Mouse (Mus musculus) stomach, embryonic 16.5 days (tissue): Measurements from ENCODE around the gene Dennd1c. TPM values are rescaled to one million over a fixed set of nuclear protein-coding genes. Genes with fewer than 3 reads are reported as not detected.

Source experiments
- polyA plus RNA-seq: library from polyadenylated mRNA; unstranded; fragments of >200 nt; fragmentation: Nextera tagmentation; extraction: Ambion mirVana; gene quantifications from 2 replicates; pipeline ENCODE4 v1.2.1, GENCODE M21; 2015

Dennd1c gene
- polyA plus RNA-seq, 1 experiment from 2014 or later: 6.6 TPM

Other genes starting within 250 kb of the Dennd1c start
- 5.5 and 6.5 TPM in 2 replicates for gene Rfx2, start 247.5 kb downstream of the Dennd1c start, polyA plus RNA-seq
- gene Acsbg2, start 204.1 kb downstream of the Dennd1c start, polyA plus RNA-seq: not detected in 2 replicates
- 0.45 and 0.60 TPM in 2 replicates for gene 1700061G19Rik, start 203.0 kb downstream of the Dennd1c start, polyA plus RNA-seq
- 22.4 and 25.5 TPM in 2 replicates for gene Mllt1, start 143.1 kb downstream of the Dennd1c start, polyA plus RNA-seq
- 0.46 and 1.0 TPM in 2 replicates for gene Acer1, start 96.4 kb downstream of the Dennd1c start, polyA plus RNA-seq
- 129 and 130 TPM in 2 replicates for gene Clpp, start 88.2 kb downstream of the Dennd1c start, polyA plus RNA-seq
- gene Alkbh7, start 81.2 kb downstream of the Dennd1c start, polyA plus RNA-seq: 31.1 and 35.7 TPM in 2 replicates
- 0.56 TPM in 1 of 2 replicates, not detected in the other for gene Pspn, start 78.5 kb downstream of the Dennd1c start, polyA plus RNA-seq
- 58.0 and 63.2 TPM in 2 replicates for gene Gtf2f1, start 67.2 kb downstream of the Dennd1c start, polyA plus RNA-seq
- gene Gm17949, start 67.0 kb downstream of the Dennd1c start, polyA plus RNA-seq: 0.67 and 0.90 TPM in 2 replicates
- gene Khsrp, start 47.0 kb downstream of the Dennd1c start, polyA plus RNA-seq: 18.6 and 20.1 TPM in 2 replicates
- gene Slc25a41, start 36.9 kb downstream of the Dennd1c start, polyA plus RNA-seq: not detected in 2 replicates
- 62.6 and 65.5 TPM in 2 replicates for gene Crb3, start 19.4 kb downstream of the Dennd1c start, polyA plus RNA-seq
- 6.5 and 7.4 TPM in 2 replicates for gene Slc25a23, start 18.7 kb downstream of the Dennd1c start, polyA plus RNA-seq
- gene Tubb4a, start 9.3 kb upstream of the Dennd1c start, polyA plus RNA-seq: 20.5 and 21.9 TPM in 2 replicates
- gene Tnfsf9, start 26.8 kb upstream of the Dennd1c start, polyA plus RNA-seq: 9.2 and 10.4 TPM in 2 replicates
- gene Cd70, start 71.3 kb upstream of the Dennd1c start, polyA plus RNA-seq: 0.17 TPM in 1 of 2 replicates, not detected in the other
- gene Tnfsf14, start 115.7 kb upstream of the Dennd1c start, polyA plus RNA-seq: 0.31 and 0.53 TPM in 2 replicates
- 17.0 and 19.5 TPM in 2 replicates for gene C3, start 149.6 kb upstream of the Dennd1c start, polyA plus RNA-seq
- 50.0 and 52.0 TPM in 2 replicates for gene Gpr108, start 169.9 kb upstream of the Dennd1c start, polyA plus RNA-seq
- 45.4 and 46.9 TPM in 2 replicates for gene Trip10, start 170.9 kb upstream of the Dennd1c start, polyA plus RNA-seq
- 3.9 and 5.8 TPM in 2 replicates for gene Vav1, start 200.6 kb upstream of the Dennd1c start, polyA plus RNA-seq